Mouse (Mus musculus): ENCODE data around the gene Trp53bp2. TPM values are rescaled to one million over a fixed set of nuclear protein-coding genes. Genes with fewer than 3 reads are reported as not detected.

The Trp53bp2 gene
- 17.4 and 24.4 TPM in 2 replicates for polyA plus RNA-seq (2012; rRNA removed)

DNA sequence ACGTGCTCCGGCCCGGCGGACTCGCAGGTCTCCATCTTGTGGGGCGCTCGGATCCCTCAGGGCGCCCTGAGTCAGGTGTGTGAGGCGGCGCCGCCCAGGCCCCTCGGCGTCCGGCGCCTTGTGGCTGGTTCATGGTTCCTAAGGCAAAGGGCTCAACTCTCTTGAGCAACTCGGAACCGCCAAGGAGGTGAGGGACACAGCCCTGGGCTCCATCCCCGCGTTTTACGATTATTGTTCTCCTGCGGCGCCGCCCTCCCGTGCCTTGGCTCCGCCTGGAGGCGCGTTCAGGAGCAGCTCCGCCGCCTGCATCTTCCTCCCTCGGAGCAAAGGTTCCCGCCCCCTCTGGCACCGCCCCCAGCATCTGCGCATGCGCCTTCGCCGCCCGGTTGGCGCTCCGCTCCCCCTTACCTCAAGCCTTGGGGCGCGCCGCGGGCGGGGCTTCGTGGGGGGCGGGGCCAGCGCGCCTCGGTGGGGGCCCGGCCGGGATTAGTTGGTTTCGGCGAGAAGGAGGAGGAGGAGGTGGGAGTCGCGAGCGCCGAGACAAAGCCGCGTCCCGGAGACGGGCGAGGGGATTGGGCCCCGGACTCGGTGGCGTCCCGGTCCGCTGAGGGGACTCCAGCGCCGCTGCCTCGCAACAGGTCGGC is at the start of gene Trp53bp2:
TSS of gene Trp53bp2 (plus strand) at position 489 of the 644 bp plus-strand sequence.
- DNase-seq (ENCODE audit: low read depth): peak; percentile 45

- DNase-seq (ENCODE audit: low read depth): no peak
These were observed 46.3 kb upstream of the Trp53bp2 start for GRCm38 (mm10) chr1:182362703-182363102.

- DNase-seq (ENCODE audit: low read depth): no peak
These were observed 45.1 kb upstream of the Trp53bp2 start for GRCm38 (mm10) chr1:182363683-182364404.

DNA sequence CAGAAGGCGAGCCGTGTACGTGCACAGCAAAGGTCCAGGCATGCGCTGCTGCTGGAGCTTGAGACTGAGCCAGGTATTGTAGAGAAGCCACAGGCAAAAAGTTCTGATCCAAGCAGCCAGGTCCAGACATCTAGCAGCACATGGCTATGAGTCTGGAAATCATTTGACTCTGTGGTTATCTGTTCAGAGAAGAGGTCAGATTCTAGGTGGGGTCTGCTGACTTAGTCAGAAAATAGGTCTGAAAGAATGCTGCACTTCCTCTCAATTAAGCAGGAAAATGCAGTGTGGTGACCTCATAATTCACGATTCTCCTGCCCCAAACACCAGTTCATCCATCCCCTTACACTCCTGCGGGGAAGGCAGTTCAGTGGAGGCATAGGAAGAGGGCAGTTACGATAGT is 40.7 kb upstream of the Trp53bp2 start:
- no peak for DNase-seq (ENCODE audit: low read depth)

GRCm38 (mm10) chr1:182368782-182369181 is 40.2 kb upstream of the Trp53bp2 start:
- DNase-seq (ENCODE audit: low read depth): no peak

DNA sequence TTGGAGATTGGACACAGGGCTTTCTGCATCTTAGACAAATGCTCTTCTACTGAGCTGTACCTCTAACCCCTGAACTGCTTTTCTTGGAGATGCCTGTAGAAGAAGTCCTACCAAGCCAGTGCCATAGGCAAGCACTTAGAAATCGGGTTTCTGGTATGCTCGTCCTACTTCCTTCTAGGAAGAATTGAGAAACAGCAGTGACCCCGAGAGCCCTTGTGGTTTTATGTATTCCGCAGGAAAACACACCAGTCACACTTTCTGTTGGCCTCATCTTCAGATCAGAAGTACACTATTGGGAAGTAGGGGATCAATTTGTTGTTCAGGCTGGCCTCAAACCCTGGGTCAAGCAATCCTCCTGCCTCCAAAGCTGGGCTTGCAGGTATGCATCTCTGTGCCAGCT is 39.5 kb upstream of the Trp53bp2 start:
- DNase-seq (ENCODE audit: low read depth): no peak

DNA sequence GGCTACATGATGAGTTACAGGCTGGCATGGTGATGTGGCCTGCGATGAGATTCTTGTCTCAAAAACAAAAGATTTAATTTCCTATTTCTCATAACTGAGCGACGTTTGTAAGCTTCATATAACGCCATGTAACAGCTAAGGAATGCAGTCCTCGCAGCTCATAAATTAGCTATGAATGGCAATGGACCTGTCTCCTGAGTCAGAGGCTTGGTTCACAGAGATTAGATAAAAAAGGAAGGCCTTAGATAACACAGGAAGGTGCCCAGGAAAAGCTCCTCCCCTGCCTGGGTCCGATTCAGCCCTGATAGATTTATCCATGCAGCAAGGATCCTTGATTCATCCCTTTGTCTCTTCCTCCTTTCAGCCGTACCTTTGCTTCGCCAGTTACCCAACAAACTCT is 37.1 kb upstream of the Trp53bp2 start:
- no peak for DNase-seq (ENCODE audit: low read depth)

GRCm38 (mm10) chr1:182376221-182376620 is 32.8 kb upstream of the Trp53bp2 start:
- DNase-seq (ENCODE audit: low read depth): no peak

GRCm38 (mm10) chr1:182376826-182377225 is 32.1 kb upstream of the Trp53bp2 start:
- DNase-seq (ENCODE audit: low read depth): no peak

DNA sequence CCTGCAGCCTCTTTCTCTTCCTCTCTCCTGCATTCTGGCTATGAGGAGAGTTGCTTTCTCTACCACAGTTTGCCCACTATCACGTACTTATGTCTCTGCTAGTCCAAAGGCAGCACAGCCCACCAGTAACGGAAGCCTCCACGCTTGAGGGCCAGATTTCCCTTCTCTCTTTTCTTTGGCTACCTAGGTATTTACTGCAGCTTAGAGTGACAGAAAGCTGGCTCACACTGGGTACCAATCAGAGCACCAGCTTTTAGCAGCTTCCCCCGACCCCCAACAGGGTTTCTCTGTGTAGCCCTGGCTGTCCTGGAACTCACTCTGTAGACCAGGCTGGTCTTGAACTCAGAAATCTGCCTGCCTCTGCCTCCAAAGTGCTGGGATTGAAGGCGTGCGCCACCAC is 31.5 kb upstream of the Trp53bp2 start:
- no peak for DNase-seq (ENCODE audit: low read depth)

DNA sequence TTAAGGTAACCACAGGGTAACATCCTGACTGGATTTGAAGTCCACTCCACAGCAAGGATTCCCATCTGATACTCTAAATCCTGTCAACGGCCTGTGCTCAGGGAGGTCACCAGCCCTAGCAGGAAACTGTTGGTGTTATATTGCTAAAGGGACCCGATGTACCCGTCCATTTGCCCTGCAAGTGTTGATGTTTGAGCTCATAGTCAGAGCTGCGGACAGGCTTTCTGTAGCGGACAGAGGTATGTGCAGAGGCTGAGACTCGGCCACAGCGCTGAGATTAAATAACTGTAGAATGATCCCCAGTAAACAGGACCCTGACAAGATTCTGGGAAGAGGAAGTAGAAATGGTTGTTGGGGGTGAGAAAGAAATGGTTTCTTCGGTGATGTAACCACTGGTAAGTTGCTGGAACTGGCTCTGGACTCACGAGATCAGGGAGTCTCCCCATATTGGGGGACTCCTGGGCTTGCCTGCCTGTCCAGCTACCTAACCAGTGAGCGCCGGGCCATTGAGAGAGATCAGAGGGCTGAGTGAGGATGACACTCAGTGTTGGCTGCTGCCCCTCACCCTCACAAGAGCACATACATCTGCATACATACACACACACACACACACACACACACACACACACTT is 30.7 kb upstream of the Trp53bp2 start:
- no peak for DNase-seq (ENCODE audit: low read depth)

DNA sequence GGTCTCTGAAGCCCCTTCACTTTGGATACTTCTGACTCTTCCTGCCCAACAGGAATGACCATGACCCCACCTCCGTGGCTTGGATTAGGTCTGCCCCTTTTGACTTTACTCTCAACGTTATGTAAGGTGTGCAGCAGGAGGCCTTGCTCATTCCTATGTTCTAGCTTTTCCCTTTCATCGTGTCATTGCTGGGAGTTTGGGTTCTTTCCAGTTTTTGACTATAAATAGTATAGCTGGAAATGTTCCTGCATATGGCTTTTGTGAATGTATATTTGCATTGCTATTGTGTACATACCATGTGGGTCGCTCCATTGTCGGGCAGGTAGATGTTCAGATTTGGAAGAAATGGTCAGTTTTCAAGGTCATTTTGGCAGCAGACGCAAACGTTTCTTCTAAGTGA is 30.1 kb upstream of the Trp53bp2 start:
- no peak for DNase-seq (ENCODE audit: low read depth)

- DNase-seq (ENCODE audit: low read depth): no peak
These were observed 28.3 kb upstream of the Trp53bp2 start for GRCm38 (mm10) chr1:182380683-182381082.

DNA sequence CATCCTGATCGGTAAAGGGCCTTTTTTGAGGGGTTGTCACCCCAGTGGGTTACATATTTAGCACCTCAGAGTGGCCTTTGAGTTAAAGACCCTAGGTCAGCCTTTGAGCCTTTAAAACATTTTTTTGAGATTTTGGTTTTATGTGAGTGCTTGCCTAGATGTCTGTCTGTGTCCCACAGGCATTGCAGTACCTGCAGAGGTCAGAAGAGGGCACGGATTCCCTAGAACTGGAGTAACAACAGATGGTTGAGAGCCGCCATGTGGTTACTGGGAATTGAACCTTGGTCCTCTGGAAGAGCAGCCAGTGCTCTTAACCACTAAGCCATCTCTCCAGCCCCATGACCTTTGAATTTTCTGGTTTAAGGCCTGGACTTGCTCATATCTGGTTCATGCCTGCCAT is 27.6 kb upstream of the Trp53bp2 start:
- DNase-seq (ENCODE audit: low read depth): no peak

- no peak for DNase-seq (ENCODE audit: low read depth)
These were observed 25.9 kb upstream of the Trp53bp2 start for GRCm38 (mm10) chr1:182383096-182383495.

DNA sequence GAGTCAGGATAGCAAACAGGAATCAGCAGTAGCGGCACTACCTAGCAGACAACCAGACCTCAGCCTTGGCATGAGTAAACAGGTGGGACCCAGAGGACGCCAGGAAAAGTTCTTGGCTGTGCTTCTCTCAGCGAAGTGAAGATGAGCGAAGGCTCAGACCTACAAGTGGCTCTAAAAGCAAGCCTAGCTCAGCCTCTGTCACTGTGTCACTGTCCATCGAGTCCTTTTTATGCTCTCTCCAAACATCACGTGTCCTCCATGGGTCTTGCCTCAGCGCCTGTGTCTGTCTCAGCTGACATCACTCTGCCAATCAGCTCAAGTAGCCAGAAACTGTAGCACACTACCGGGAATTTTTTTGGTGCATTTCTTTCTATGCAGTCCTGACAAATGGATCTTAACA is 22.5 kb upstream of the Trp53bp2 start:
- DNase-seq (ENCODE audit: low read depth): no peak

- DNase-seq (ENCODE audit: low read depth): no peak
These were observed 20.2 kb upstream of the Trp53bp2 start for GRCm38 (mm10) chr1:182388729-182389128.

DNA sequence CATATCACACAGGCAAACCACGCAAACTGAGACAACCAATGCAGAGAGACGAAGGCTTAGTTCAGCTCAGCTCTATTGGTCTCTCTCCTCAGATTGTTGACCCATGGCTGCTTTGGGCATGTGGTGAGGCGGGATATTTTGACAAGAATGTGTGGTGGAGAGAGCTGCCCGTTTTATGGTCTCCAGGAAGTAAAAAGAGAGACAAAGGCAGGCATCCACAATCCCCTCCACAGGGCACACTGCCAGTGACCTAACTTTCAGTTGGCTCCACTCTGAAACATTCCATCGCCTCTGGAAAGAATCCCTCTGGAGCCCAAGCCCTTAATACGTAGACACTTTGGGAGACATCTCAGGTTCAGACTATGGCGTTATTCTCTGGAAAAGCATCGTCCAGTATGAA is 10.8 kb upstream of the Trp53bp2 start:
- no peak for DNase-seq (ENCODE audit: low read depth)

- DNase-seq (ENCODE audit: low read depth): no peak
These were observed 10.2 kb upstream of the Trp53bp2 start for GRCm38 (mm10) chr1:182398780-182399179.

DNA sequence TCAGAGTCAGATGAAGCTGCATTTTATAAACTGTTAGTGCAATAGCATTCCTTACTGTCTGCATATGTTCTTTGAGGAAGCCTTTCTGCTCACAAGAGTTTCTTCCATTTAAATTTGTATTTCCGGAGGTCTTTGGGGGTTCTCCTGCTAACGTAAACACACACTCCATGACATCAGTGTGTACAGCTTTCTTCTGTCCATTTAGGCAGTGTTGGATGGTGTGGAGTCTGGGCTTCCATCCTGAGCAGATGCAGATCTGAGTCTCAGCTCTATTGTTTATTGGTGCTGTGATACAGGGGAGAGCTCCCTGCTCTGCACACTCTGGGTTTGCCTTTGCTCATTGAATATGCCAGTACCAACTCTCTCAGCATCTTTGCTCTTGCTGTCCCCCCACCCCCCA is 9.8 kb upstream of the Trp53bp2 start:
- DNase-seq (ENCODE audit: low read depth): no peak

- DNase-seq (ENCODE audit: low read depth): no peak
These were observed 9.1 kb upstream of the Trp53bp2 start for GRCm38 (mm10) chr1:182399908-182400307.

DNA sequence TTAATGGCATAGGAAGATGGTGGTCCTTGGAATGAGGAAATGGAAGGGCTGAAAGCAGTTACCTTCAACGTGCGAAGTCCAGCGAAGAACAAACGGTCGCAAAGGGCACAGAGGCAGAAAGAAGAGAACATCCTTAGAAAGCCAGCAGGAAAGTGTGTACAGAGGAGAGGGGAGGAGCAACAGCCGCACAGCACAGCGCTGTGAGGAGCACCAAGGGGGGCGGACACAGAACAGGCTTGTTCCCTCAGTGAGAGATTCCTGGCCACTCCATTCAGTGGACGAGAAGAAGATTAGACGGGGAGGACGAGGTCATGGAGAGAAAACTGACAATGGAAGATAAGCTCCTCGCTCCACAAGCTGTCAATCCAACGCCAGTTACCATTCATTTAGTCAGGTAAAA is 5.9 kb upstream of the Trp53bp2 start:
- DNase-seq (ENCODE audit: low read depth): no peak

DNA sequence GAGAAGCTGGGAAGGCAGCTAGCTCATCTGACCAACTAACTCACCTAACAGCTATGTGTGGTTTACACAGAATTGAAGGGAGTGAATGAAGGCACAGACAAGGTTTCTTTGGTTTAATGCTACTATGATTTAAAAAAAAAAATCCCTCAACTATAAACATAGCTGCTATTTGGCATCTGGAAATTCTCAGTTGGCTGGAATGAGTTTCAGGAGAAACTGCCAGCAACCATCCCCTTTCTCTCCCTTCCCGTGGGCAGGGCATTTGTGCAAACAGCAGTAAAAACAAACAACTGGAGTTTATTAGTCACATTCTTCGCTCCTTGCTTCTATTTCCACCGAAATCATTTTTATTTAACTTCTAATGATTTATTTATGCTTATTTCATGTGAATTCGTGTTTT is 2.4 kb upstream of the Trp53bp2 start:
- DNase-seq (ENCODE audit: low read depth): no peak
